Mouse (Mus musculus) spleen, adult 2 months (tissue): ENCODE measurements around the gene Apoh. TPM values are rescaled to one million over a fixed set of nuclear protein-coding genes. Genes with fewer than 3 reads are reported as not detected.
A peak's percentile ranks its signal among the peaks of the same experiment; 100 is the strongest.

ENCODE experiments used
- DNase-seq, 2 experiments: peaks; one replicate each; pipeline versions ENCODE4 v3.0.0 to v3.0.0-alpha.2; 2012 to 2021; ENCODE audit warnings: low spot score in 2 of 2, low read depth in 1 of 2
- H3K27ac ChIP-seq: fragments of 200-500 bp; 2 replicates; pipeline ENCODE4 v1.5.1; 2012; ENCODE audit warnings: low read length, inconsistent platforms; ENCODE audit not compliant: insufficient read depth
- H3K27me3 ChIP-seq: fragments of 200-500 bp; 2 replicates; pipeline ENCODE4 v1.6.1; 2012; ENCODE audit warnings: mild to moderate bottlenecking, moderate library complexity, low read length, inconsistent platforms; ENCODE audit not compliant: control insufficient read depth, insufficient read depth
- H3K36me3 ChIP-seq: fragments of 200-500 bp; 2 replicates; pipeline ENCODE4 v1.6.1; 2012; ENCODE audit warnings: mild to moderate bottlenecking, low read length, inconsistent platforms; ENCODE audit not compliant: control insufficient read depth, insufficient read depth
- H3K4me1 ChIP-seq: fragments of 200-500 bp; 2 replicates; pipeline ENCODE4 v1.6.1; 2011; ENCODE audit warnings: inconsistent platforms; ENCODE audit not compliant: control insufficient read depth, insufficient read depth, insufficient read length
- H3K4me3 ChIP-seq: fragments of 200-500 bp; 2 replicates; pipeline ENCODE4 v1.5.1; 2011; ENCODE audit warnings: mild to moderate bottlenecking, inconsistent platforms; ENCODE audit not compliant: insufficient read depth, insufficient read length; ENCODE audit errors: extremely low read depth
- CTCF ChIP-seq: fragments of 200-500 bp; IDR thresholded peaks from 2 replicates; pipeline ENCODE4 v1.5.1; 2011; ENCODE audit warnings: mild to moderate bottlenecking, inconsistent platforms; ENCODE audit not compliant: insufficient read depth, insufficient read length, insufficient replicate concordance; ENCODE audit errors: extremely low read depth
- POLR2A ChIP-seq: fragments of 200-500 bp; IDR thresholded peaks from 2 replicates; pipeline ENCODE4 v1.6.1; 2011; ENCODE audit warnings: low read depth, low read length, inconsistent platforms
- WGBS: fragments of 180-500 bp; shearing (Covaris S2); methylation state at CpG from one replicate; pipeline ENCODE4 v1.1.7; 2018; 5-methylcytosine and 5-hydroxymethylcytosine counted together
- polyA plus RNA-seq: library from polyadenylated mRNA; depleted of rRNA; stranded (reverse); fragments of >200 nt; gene quantifications from 2 replicates; pipeline ENCODE4 v1.2.3, GENCODE M21; 2012

Apoh gene
- polyA plus RNA-seq, 1 experiment = not detected

DNA sequence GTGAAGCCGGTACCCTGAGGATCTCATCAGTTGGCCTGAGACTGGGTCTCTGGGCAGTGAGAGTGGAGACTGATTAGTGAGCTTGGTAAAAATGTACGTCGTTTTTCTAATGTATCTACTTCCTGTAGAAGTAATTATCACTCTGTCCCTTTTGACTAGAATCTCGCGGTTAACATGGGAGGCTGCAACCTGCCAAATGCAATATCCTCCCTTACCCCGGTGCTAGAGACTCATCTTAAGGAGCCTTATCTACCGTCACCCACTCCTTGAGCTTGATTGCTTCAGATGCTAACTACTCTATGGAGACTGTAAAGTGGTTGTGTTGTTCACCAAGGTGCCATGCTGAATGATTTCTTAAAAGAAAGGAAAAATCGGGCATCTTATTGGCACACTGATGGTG is 1.4 kb upstream of the Apoh start:
- Histone ChIP-seq H3K27me3 (no peaks in the 10 kb centered on the region), H3K27ac (no peak overlapping the region), H3K36me3 (peaks cover 2% of the 10 kb centered on the region), H3K4me3 (no peak overlapping the region), H3K4me1 (peaks cover 2% of the 10 kb centered on the region; the same call in 1 of the 2 replicates)
- TF ChIP-seq CTCF (no peak), POLR2A (no peak)
- no peak for DNase-seq
- WGBS = 51% methylated on average over 8 of the region's 8 CpGs

DNA sequence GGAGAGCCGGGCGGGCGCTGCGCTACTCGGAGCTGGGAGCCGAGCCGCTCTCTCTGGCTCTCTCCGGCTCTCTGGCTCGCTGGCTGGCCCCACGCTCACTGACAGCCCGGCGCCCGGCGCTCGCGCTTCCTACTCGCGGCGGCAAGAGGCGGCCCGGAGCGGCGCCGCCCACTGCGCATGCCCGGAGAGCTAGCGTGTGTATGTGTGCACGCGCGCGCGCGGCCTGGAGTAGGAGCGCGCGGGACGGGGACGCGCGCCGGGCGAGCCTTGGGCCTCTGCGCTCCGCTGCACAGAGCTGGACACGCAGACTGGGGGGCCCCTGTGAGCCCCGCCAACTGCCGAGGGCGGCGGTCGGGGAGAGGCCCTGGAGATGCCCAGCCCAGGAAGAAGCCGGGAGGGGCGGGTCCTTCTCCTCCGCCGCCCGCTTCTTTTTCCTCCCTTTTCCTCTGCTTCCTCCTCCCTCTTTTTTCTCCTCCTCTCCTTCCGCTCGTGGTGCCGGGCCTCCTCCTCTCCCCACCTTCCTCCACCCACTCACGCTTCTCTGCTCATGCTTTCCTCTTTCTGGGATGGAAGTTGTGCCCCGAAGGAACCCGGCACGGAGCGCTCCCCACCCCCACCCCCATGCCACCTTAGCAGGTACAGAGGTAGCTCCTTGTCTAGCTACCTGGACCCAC is 772 bp downstream of the Apoh start, which contains the start of gene Prkca:
Prkca (minus strand) TSS at position 140 of the 674 bp plus-strand sequence.
- Histone ChIP-seq H3K4me1 (peaks cover 2% of the 10 kb centered on the region; the same call in 1 of the 2 replicates), H3K36me3 (no peaks in the 10 kb centered on the region), H3K27me3 (no peaks in the 10 kb centered on the region), H3K27ac (peak within 1 kb of the TSS; percentile 49), H3K4me3 (peak within 1 kb of the TSS; percentile 70)
- peak; percentile 67 to 90 for DNase-seq
- under 1% methylated on average over 46 of the region's 63 CpGs for WGBS
- TF ChIP-seq CTCF (no peak), POLR2A (peak; percentile 61)

DNA sequence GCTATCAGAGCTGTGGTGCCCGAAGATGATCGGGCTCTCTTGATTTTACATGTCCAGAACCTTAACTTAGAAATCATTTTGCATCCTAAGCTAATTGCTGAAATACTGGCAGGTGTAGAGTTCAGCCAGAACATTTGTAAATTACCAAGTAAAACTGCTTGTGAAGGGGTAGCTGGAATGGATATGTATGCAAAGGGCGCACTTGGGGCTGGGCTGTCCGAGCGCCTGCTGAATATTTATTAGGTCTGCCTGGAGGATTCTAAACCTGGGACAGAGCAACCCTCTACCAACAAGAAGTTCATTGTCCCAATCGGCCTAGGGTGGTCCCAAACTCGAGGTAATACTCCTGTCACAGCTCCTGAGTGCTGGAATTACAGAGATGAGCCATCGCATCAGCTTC is 1.6 kb downstream of the Apoh start:
- 85% methylated on average over 8 of the region's 8 CpGs for WGBS
- Histone ChIP-seq H3K4me3 (no peak overlapping the region), H3K36me3 (no peaks in the 10 kb centered on the region), H3K27me3 (no peaks in the 10 kb centered on the region), H3K4me1 (peaks cover 2% of the 10 kb centered on the region; the same call in 1 of the 2 replicates), H3K27ac (no peak overlapping the region)
- TF ChIP-seq CTCF = no peak
- no peak for TF ChIP-seq POLR2A
- no peak for DNase-seq

DNA sequence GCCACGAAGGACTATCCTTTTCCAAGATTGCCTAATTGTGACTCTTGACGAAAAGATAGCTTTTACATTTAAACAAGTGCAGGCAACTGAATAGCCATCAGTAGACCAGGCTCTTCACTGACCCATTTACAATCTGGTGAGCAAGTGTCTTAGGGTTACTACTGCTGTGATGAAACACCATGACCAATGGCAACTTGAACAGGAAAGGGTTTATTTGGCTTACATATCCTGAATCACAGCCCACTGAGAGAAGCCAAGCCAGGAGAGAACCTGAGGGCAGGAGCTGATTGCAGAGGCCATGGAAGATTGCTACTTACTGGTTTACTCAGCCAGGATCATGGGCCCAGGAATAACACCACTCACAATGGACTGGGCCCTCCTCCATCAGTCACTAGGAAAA is 2.2 kb downstream of the Apoh start:
- Histone ChIP-seq H3K27ac (no peak overlapping the region), H3K4me3 (no peak overlapping the region), H3K4me1 (peaks cover 2% of the 10 kb centered on the region; the same call in 1 of the 2 replicates), H3K36me3 (no peaks in the 10 kb centered on the region), H3K27me3 (no peaks in the 10 kb centered on the region)
- TF ChIP-seq POLR2A (no peak), CTCF (no peak)
- DNase-seq = no peak
- 90% methylated on average over 2 of the region's 2 CpGs for WGBS

DNA sequence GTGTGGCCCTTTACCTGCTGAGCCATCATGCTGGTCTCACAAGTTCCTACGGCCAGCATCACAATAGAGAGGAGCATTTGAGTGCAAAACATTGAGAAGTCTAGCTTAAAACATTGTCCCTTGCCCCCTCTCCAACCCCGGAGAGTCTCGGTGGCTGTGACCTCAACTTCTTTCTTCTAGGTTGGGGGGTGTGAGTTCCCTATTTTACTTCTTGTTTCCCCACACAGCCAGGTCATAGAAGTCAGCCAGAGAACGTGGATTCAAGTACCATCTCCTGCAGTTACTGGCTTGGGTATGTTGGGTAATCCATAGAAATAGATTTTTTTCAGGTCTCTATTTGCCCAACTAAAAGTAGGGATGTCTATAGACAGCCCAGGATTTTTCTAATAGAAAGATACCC is 7.6 kb downstream of the Apoh start:
- no peak for TF ChIP-seq POLR2A
- no peak for TF ChIP-seq CTCF
- no peak for DNase-seq
- 12% methylated on average over 4 of the region's 4 CpGs for WGBS
- Histone ChIP-seq H3K4me3 (no peak overlapping the region), H3K4me1 (no peaks in the 10 kb centered on the region), H3K27me3 (no peaks in the 10 kb centered on the region), H3K36me3 (no peaks in the 10 kb centered on the region), H3K27ac (no peak overlapping the region)

DNA sequence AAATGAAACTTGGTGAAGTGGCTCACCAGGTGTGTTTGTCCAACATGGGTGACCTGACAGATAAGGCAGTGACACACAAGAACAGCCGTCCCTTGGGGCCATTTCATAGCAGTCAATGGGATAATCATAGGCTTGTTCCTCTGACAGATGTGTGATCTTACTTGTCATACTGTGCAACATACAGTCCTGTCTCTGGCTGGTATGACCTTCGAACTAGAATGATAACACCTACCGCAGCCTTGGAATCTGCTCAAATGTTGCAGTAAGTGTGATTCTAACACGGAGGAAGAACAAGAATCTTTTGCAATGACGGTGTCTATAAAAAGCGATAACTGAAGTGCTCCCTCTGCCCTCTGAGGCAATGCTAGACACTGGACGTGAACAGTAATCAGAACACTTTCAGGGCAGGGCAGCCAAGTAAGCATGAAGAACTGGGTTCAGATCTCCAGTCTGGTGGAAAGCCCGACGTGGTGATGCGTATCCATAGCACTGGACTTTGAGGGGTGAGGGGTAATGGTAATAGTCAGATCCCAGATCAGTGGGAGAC is 9.8 kb downstream of the Apoh start:
- Histone ChIP-seq H3K27me3 (no peaks in the 10 kb centered on the region), H3K4me1 (no peaks in the 10 kb centered on the region), H3K4me3 (no peak overlapping the region), H3K27ac (no peak overlapping the region), H3K36me3 (no peaks in the 10 kb centered on the region)
- no peak for DNase-seq
- TF ChIP-seq CTCF (no peak), POLR2A (no peak)
- 93% methylated on average over 10 of the region's 10 CpGs for WGBS

DNA sequence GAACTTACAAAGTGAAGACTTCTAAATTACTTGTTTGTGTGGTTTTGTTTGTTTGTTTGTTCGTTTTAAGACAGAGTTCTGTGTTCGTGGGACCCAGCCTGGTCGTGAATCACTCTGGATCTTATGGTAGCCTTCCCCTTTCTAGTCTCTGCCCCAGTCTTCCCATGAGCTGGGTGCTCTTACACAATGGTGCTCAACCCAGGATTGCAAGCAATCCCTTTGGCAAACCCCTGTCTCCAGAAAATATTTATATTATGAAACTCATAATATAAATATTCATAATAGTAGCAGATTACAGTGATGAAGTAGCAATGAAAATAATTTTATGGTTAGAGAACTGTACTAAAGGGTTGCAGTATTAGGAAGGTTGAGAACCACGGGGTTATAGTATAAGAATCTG is 12.9 kb downstream of the Apoh start:
- H3K4me1 ChIP-seq = no peaks in the 10 kb centered on the region
- no peak overlapping the region for H3K27ac ChIP-seq
- DNase-seq = no peak
- no peaks in the 10 kb centered on the region for H3K27me3 ChIP-seq
- no peaks in the 10 kb centered on the region for H3K36me3 ChIP-seq
- TF ChIP-seq CTCF (no peak), POLR2A (no peak)
- WGBS = 75% methylated on average over 4 of the region's 4 CpGs
- no peak overlapping the region for H3K4me3 ChIP-seq
